Mouse (Mus musculus): ENCODE results near the gene Fam222b. TPM values are rescaled to one million over a fixed set of nuclear protein-coding genes. Genes with fewer than 3 reads are reported as not detected.

The Fam222b gene
- polyA plus RNA-seq, 1 experiment, result 12.5 TPM

DNA sequence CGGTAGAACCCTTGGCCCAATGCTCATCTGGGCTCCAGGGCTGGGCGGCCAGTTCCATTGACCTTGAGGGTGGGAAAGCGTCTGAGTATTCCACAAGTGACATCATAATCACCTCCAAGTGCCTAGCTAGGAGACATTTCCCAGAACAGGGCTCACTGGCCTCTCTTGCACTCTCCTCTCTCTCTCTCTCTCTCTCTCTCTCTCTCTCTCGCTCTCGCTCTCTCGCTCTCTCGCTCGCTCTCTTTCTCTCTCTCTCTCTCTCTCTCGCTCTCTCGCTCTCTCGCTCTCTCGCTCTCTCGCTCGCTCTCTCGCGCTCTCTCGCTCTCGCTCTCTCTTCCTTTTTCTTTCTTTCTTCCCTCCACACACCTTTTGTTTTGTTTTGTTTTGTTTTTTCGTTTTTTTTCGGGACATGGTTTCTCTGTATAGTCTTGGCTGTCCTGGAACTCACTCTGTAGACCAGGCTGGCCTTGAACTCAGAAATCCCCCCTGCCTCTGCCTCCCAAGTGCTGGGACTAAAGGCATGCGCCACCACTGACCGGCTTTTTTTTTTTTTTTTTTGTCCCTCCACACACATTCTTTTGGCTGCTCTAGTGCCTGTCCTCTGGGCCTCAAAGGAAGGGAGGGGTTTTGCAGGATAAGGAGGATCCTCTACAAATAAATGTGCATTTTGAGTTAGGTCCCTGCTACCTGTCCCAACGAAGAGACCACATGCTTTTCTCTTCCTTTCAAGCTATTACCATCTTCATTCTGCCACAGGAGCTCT lies 100.8 kb downstream of the Fam222b start:
- Histone ChIP-seq H3K4me1 (ENCODE audit: control insufficient read depth, insufficient read depth, insufficient read length) (peaks cover 4% of the 10 kb centered on the region; the same call in 1 of the 2 replicates), H3K4me3 (ENCODE audit: extremely low read depth, insufficient read depth, insufficient read length) (peak overlapping the region; percentile 55), H3K27me3 (ENCODE audit: control insufficient read depth, insufficient read depth, low read length) (no peaks in the 10 kb centered on the region), H3K27ac (ENCODE audit: insufficient read depth, low read length) (peak overlapping the region; percentile 28; the same call in 1 of the 2 replicates), H3K36me3 (ENCODE audit: control insufficient read depth, insufficient read depth, low read length) (no peaks in the 10 kb centered on the region)
- DNase-seq (ENCODE audit: low read depth in 1 of 2, low spot score in 2 of 2), result no peak
- no peak for TF ChIP-seq POLR2A (IDR thresholded peaks at IDR 0.05; ENCODE audit: low read depth, low read length)
- no peak for TF ChIP-seq CTCF (IDR thresholded peaks at IDR 0.05; ENCODE audit: extremely low read depth, insufficient read depth, insufficient read length, insufficient replicate concordance)
- WGBS, result 76% methylated on average over 23 of the region's 23 CpGs

GRCm38 (mm10) chr11:78202372-78202771 lies 107.9 kb downstream of the Fam222b start:
- Histone ChIP-seq H3K27ac (ENCODE audit: insufficient read depth, low read length) (no peak overlapping the region), H3K4me1 (ENCODE audit: control insufficient read depth, insufficient read depth, insufficient read length) (no peaks in the 10 kb centered on the region), H3K27me3 (ENCODE audit: control insufficient read depth, insufficient read depth, low read length) (no peaks in the 10 kb centered on the region), H3K4me3 (ENCODE audit: extremely low read depth, insufficient read depth, insufficient read length) (no peak overlapping the region), H3K36me3 (ENCODE audit: control insufficient read depth, insufficient read depth, low read length) (peaks cover 18% of the 10 kb centered on the region)
- WGBS, result 87% methylated on average over 3 of the region's 3 CpGs
- no peak for TF ChIP-seq POLR2A (IDR thresholded peaks at IDR 0.05; ENCODE audit: low read depth, low read length)
- no peak for TF ChIP-seq CTCF (IDR thresholded peaks at IDR 0.05; ENCODE audit: extremely low read depth, insufficient read depth, insufficient read length, insufficient replicate concordance)
- DNase-seq (ENCODE audit: low read depth in 1 of 2, low spot score in 2 of 2), result no peak

- H3K4me3 ChIP-seq (ENCODE audit: extremely low read depth, insufficient read depth, insufficient read length), result no peak overlapping the region
- peaks cover 36% of the 10 kb centered on the region for H3K36me3 ChIP-seq (ENCODE audit: control insufficient read depth, insufficient read depth, low read length)
- H3K4me1 ChIP-seq (ENCODE audit: control insufficient read depth, insufficient read depth, insufficient read length), result no peaks in the 10 kb centered on the region
- no peak for TF ChIP-seq POLR2A (IDR thresholded peaks at IDR 0.05; ENCODE audit: low read depth, low read length)
- no peak for TF ChIP-seq CTCF (IDR thresholded peaks at IDR 0.05; ENCODE audit: extremely low read depth, insufficient read depth, insufficient read length, insufficient replicate concordance)
- 73% methylated on average over 6 of the region's 6 CpGs for WGBS
- no peak for DNase-seq (ENCODE audit: low read depth in 1 of 2, low spot score in 2 of 2)
- H3K27me3 ChIP-seq (ENCODE audit: control insufficient read depth, insufficient read depth, low read length), result no peaks in the 10 kb centered on the region
- no peak overlapping the region for H3K27ac ChIP-seq (ENCODE audit: insufficient read depth, low read length)
These were observed 109.8 kb downstream of the Fam222b start for GRCm38 (mm10) chr11:78204287-78204686.

DNA sequence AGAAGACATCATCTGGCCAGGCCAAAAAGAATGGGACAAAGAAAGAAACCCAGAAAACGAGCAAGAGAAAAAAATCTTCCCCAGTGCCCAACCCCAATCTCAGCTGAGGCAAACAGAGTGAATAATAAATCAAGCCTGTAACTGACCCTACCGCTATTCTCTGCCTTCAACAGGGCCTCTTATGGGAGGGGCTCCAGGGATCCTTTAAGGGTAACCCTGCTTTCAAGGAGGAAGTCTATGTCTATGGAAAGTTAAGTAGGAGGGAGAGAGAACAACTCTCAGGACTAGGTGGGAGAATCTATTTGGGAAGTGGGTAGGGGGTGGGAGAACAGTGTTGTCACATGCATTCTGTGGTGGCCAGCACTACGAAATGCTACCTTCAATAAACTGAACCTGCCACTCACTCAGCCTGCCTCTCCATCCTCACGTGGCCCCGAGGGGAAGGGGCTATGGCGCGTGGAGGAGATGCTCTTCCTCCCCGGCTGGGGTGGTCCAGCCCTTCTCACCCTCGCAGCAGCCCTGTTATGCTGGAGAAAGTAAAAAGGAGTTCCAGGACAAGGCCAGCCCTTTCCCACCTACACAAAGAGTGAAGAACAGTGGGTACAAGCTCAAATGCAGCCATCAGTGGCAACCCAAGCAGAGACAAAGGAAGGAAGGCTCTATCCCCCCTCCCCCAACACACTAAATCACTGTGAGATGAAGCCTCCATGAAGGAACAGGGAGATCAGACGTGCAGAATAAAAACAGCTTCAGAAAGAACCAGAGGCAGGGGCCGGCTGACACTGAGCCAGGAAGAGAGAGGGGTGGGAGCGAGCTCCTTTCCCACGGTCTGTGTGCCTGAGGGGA lies 111.1 kb downstream of the Fam222b start:
- Histone ChIP-seq H3K27me3 (ENCODE audit: control insufficient read depth, insufficient read depth, low read length) (no peaks in the 10 kb centered on the region), H3K4me1 (ENCODE audit: control insufficient read depth, insufficient read depth, insufficient read length) (no peaks in the 10 kb centered on the region), H3K27ac (ENCODE audit: insufficient read depth, low read length) (no peak overlapping the region), H3K4me3 (ENCODE audit: extremely low read depth, insufficient read depth, insufficient read length) (no peak overlapping the region), H3K36me3 (ENCODE audit: control insufficient read depth, insufficient read depth, low read length) (peaks cover 43% of the 10 kb centered on the region)
- 87% methylated on average over 13 of the region's 13 CpGs for WGBS
- DNase-seq (ENCODE audit: low read depth in 1 of 2, low spot score in 2 of 2), result no peak
- TF ChIP-seq CTCF (IDR thresholded peaks at IDR 0.05; ENCODE audit: extremely low read depth, insufficient read depth, insufficient read length, insufficient replicate concordance) (no peak), POLR2A (IDR thresholded peaks at IDR 0.05; ENCODE audit: low read depth, low read length) (no peak)

Other genes starting within 250 kb of the Fam222b start
- 0.27 and 0.56 TPM in 2 replicates for gene Pipox, start 200.6 kb upstream of the Fam222b start, polyA plus RNA-seq (2012; rRNA removed)
- gene Sez6, start 163.9 kb upstream of the Fam222b start, polyA plus RNA-seq (2012; rRNA removed), result 0.02 TPM in 1 of 2 replicates, not detected in the other
- 65.4 and 74.9 TPM in 2 replicates for gene Phf12, start 111.9 kb upstream of the Fam222b start, polyA plus RNA-seq (2012; rRNA removed)
- 3.1 and 3.9 TPM in 2 replicates for gene Dhrs13, start 62.4 kb upstream of the Fam222b start, polyA plus RNA-seq (2012; rRNA removed)
- gene Flot2, start 56.7 kb upstream of the Fam222b start, polyA plus RNA-seq (2012; rRNA removed), result 36.6 and 39.1 TPM in 2 replicates
- 21.4 and 27.0 TPM in 2 replicates for gene Eral1, start 14.3 kb upstream of the Fam222b start, polyA plus RNA-seq (2012; rRNA removed)
- 43.4 and 54.3 TPM in 2 replicates for gene Traf4, start 70.9 kb downstream of the Fam222b start, polyA plus RNA-seq (2012; rRNA removed)
- gene Nek8, start 82.0 kb downstream of the Fam222b start, polyA plus RNA-seq (2012; rRNA removed), result 17.6 and 20.4 TPM in 2 replicates
- gene Tlcd1, start 82.1 kb downstream of the Fam222b start, polyA plus RNA-seq (2012; rRNA removed), result 10.4 and 16.9 TPM in 2 replicates
- gene Rpl23a, start 88.9 kb downstream of the Fam222b start, polyA plus RNA-seq (2012; rRNA removed), result 126 and 169 TPM in 2 replicates
- gene Rab34, start 93.8 kb downstream of the Fam222b start, polyA plus RNA-seq (2012; rRNA removed), result 10.8 and 15.6 TPM in 2 replicates
- gene Proca1, start 98.7 kb downstream of the Fam222b start, polyA plus RNA-seq (2012; rRNA removed), result 0.19 and 0.20 TPM in 2 replicates
- 59.1 and 60.7 TPM in 2 replicates for gene Sdf2, start 151.1 kb downstream of the Fam222b start, polyA plus RNA-seq (2012; rRNA removed)
- 20.2 and 20.6 TPM in 2 replicates for gene Supt6, start 151.3 kb downstream of the Fam222b start, polyA plus RNA-seq (2012; rRNA removed)
- 41.4 and 46.3 TPM in 2 replicates for gene 2610507B11Rik, start 167.1 kb downstream of the Fam222b start, polyA plus RNA-seq (2012; rRNA removed)
- gene BC030499, start 196.2 kb downstream of the Fam222b start, polyA plus RNA-seq (2012; rRNA removed), result 0.22 and 0.32 TPM in 2 replicates
- gene Spag5, start 206.9 kb downstream of the Fam222b start, polyA plus RNA-seq (2012; rRNA removed), result 7.2 and 10.2 TPM in 2 replicates
- gene Aldoc, start 228.3 kb downstream of the Fam222b start, polyA plus RNA-seq (2012; rRNA removed), result 3.6 and 4.4 TPM in 2 replicates
- gene Pigs, start 233.8 kb downstream of the Fam222b start, polyA plus RNA-seq (2012; rRNA removed), result 66.7 and 81.9 TPM in 2 replicates
- 66.6 and 81.6 TPM in 2 replicates for gene Unc119, start 248.8 kb downstream of the Fam222b start, polyA plus RNA-seq (2012; rRNA removed)

All from spleen, adult 2 months (tissue).